Comparison of ENCODE assay signal across 11 mouse cellular contexts in the genomic region with DNA sequence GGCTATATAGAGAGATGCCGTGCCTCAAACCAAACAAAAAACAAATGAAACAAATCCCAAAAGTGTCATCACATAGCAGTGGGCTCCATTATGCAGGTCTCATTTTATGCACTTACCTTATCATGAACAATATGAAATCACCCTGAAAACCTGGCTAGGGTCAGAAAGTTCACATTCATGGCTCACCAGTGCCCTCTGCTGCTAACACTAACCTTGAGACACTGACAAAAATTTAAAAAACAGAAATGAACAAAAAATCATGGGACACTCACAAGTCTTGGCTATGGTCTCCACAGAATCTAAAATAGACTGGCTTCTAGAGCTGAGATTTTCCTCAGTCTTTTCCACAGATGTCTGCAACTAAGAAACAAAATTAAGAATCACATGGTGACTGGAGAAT. TPM values are rescaled to one million over a fixed set of nuclear protein-coding genes. Genes with fewer than 3 reads are reported as not detected.
DNase-seq lines count a peak whose midpoint lies in the region; ATAC-seq and TF ChIP-seq lines count a peak whose summit lies in the region.
"Had no signal": no experiment of that assay in that cellular context is flagged by ENCODE, and none has a peak within 500 bp of the region (broad histone marks: within the 10 kb centered on the region; RNA-seq: fewer than 3 reads in every experiment).

No protein-coding gene starts in this region.

- H3K9ac ChIP-seq in forebrain, postnatal 0 days = no peak overlapping the region
- H3K9ac ChIP-seq in forebrain, embryonic 15.5 days (replicated peaks) = no peak overlapping the region
- no peak overlapping the region for H3K9ac ChIP-seq in midbrain, embryonic 14.5 days (replicated peaks; ENCODE audit: low read length)
- H3K9ac ChIP-seq: limb, embryonic 12.5 days had no signal

- no peaks in the 10 kb centered on the region for H3K9me3 ChIP-seq in forebrain, postnatal 0 days (ENCODE audit: low read length)
- no peaks in the 10 kb centered on the region for H3K9me3 ChIP-seq in forebrain, embryonic 15.5 days
- no peaks in the 10 kb centered on the region for H3K9me3 ChIP-seq in midbrain, embryonic 14.5 days (ENCODE audit: control insufficient read depth, low read length)
- no peaks in the 10 kb centered on the region for H3K9me3 ChIP-seq in midbrain, embryonic 10.5 days (replicated peaks)
- no peaks in the 10 kb centered on the region for H3K9me3 ChIP-seq in forebrain, embryonic 10.5 days
- H3K9me3 ChIP-seq: limb, embryonic 12.5 days had no signal

- peak; percentile 42 for TF ChIP-seq CTCF in forebrain, postnatal 0 days (IDR thresholded peaks at IDR 0.05; ENCODE audit: low read depth)

- no peak overlapping the region for H3K4me2 ChIP-seq in forebrain, postnatal 0 days (ENCODE audit: low read depth)
- H3K4me2 ChIP-seq in forebrain, embryonic 15.5 days (replicated peaks) = no peak overlapping the region
- no peak overlapping the region for H3K4me2 ChIP-seq in midbrain, embryonic 14.5 days (ENCODE audit: low read length)
- H3K4me2 ChIP-seq: limb, embryonic 12.5 days had no signal

- H3K27me3 ChIP-seq in forebrain, postnatal 0 days (ENCODE audit: insufficient read depth, low read length) = no peaks in the 10 kb centered on the region
- no peaks in the 10 kb centered on the region for H3K27me3 ChIP-seq in forebrain, embryonic 15.5 days
- no peaks in the 10 kb centered on the region for H3K27me3 ChIP-seq in midbrain, embryonic 14.5 days (ENCODE audit: control insufficient read depth, insufficient read depth, low read length)
- no peaks in the 10 kb centered on the region for H3K27me3 ChIP-seq in midbrain, embryonic 10.5 days (ENCODE audit: low read depth, poor library complexity, severe bottlenecking)
- no peaks in the 10 kb centered on the region for H3K27me3 ChIP-seq in forebrain, embryonic 10.5 days (ENCODE audit: poor library complexity, severe bottlenecking)
- H3K27me3 ChIP-seq: limb, embryonic 12.5 days had no signal

- WGBS in forebrain, postnatal 0 days = 77% methylated on average over 1 of the region's 1 CpGs
- WGBS in forebrain, embryonic 15.5 days = 75% methylated on average over 1 of the region's 1 CpGs
- WGBS in midbrain, embryonic 14.5 days = 88% methylated on average over 1 of the region's 1 CpGs
- WGBS in midbrain, embryonic 10.5 days = 76% methylated on average over 1 of the region's 1 CpGs
- whole genome bisulfite sequencing in forebrain, embryonic 10.5 days = 70% methylated on average over 1 of the region's 1 CpGs

- no peak overlapping the region for H3K4me3 ChIP-seq in forebrain, postnatal 0 days (ENCODE audit: low read depth, low read length)
- H3K4me3 ChIP-seq in forebrain, embryonic 15.5 days = no peak overlapping the region
- no peak overlapping the region for H3K4me3 ChIP-seq in midbrain, embryonic 14.5 days (replicated peaks; ENCODE audit: low read depth, low read length)
- no peak overlapping the region for H3K4me3 ChIP-seq in midbrain, embryonic 10.5 days
- H3K4me3 ChIP-seq in forebrain, embryonic 10.5 days = no peak overlapping the region
- H3K4me3 ChIP-seq: limb, embryonic 12.5 days had no signal

- no peaks in the 10 kb centered on the region for H3K4me1 ChIP-seq in forebrain, postnatal 0 days (ENCODE audit: insufficient read depth)
- peaks cover 9% of the 10 kb centered on the region; the same call in 1 of the 2 replicates for H3K4me1 ChIP-seq in forebrain, embryonic 15.5 days
- H3K4me1 ChIP-seq in midbrain, embryonic 14.5 days (ENCODE audit: control insufficient read depth, insufficient read depth, low read length) = no peaks in the 10 kb centered on the region
- no peaks in the 10 kb centered on the region for H3K4me1 ChIP-seq in midbrain, embryonic 10.5 days
- 0 out of 2 replicates have a peak, but pooled peaks cover 3% of the 10 kb centered on the region for H3K4me1 ChIP-seq in forebrain, embryonic 10.5 days
- H3K4me1 ChIP-seq: limb, embryonic 12.5 days had no signal

- no peaks in the 10 kb centered on the region for H3K36me3 ChIP-seq in forebrain, postnatal 0 days (ENCODE audit: insufficient read depth)
- H3K36me3 ChIP-seq in forebrain, embryonic 15.5 days = no peaks in the 10 kb centered on the region
- no peaks in the 10 kb centered on the region for H3K36me3 ChIP-seq in midbrain, embryonic 14.5 days (ENCODE audit: control insufficient read depth, insufficient read depth, low read length)
- H3K36me3 ChIP-seq in midbrain, embryonic 10.5 days = no peaks in the 10 kb centered on the region
- H3K36me3 ChIP-seq in forebrain, embryonic 10.5 days (replicated peaks) = no peaks in the 10 kb centered on the region
- H3K36me3 ChIP-seq: limb, embryonic 12.5 days had no signal

- DNase-seq in forebrain, postnatal 0 days = peak; percentile 24
- DNase-seq in midbrain, embryonic 14.5 days = peak; percentile 38
- no peak for DNase-seq in midbrain, embryonic 10.5 days (ENCODE audit: low spot score)
- peak; percentile 53 for DNase-seq in embryo, embryonic 10.5 days (ENCODE audit: low spot score)
- peak; percentile 32 for DNase-seq in thymus, postnatal 0 days (ENCODE audit: low spot score)
- no peak for DNase-seq in forebrain, embryonic 10.5 days (ENCODE audit: extremely low spot score, low spot score)
- DNase-seq in urinary bladder, postnatal 4 days (ENCODE audit: low spot score in 2 of 2) = no peak

- no peak for ATAC-seq in forebrain, postnatal 0 days
- no peak for ATAC-seq in forebrain, embryonic 15.5 days (replicated peaks)
- ATAC-seq in midbrain, embryonic 14.5 days (ENCODE audit: low FRiP score, low TSS enrichment) = no peak

- H3K27ac ChIP-seq in forebrain, postnatal 0 days (ENCODE audit: low read depth, low read length) = no peak overlapping the region
- no peak overlapping the region for H3K27ac ChIP-seq in forebrain, embryonic 15.5 days (replicated peaks)
- no peak overlapping the region for H3K27ac ChIP-seq in midbrain, embryonic 14.5 days (replicated peaks; ENCODE audit: low read depth, low read length)
- no peak overlapping the region for H3K27ac ChIP-seq in midbrain, embryonic 10.5 days (replicated peaks)
- no peak overlapping the region for H3K27ac ChIP-seq in forebrain, embryonic 10.5 days
- H3K27ac ChIP-seq: limb, embryonic 12.5 days had no signal

RNA-seq across cellular contexts. Expression of gene Ccdc36, which starts 16.1 kb away (rescaled TPM):
- total RNA-seq in forebrain, postnatal 0 days (2014; rRNA removed) = 1.8 and 1.9 TPM in 2 replicates
- 1.2 and 1.8 TPM in 2 replicates for polyA plus RNA-seq in forebrain, postnatal 0 days (2015; fragmentation: Nextera tagmentation; extraction: Ambion mirVana)
- polyA plus RNA-seq in forebrain, embryonic 15.5 days (2015; fragmentation: Nextera tagmentation; extraction: Ambion mirVana) = 0.93 and 1.0 TPM in 2 replicates
- 0.98 and 1.4 TPM in 2 replicates for polyA plus RNA-seq in midbrain, embryonic 14.5 days (2014; fragmentation: Nextera tagmentation; extraction: Ambion mirVana)
- 0.81 and 1.1 TPM in 2 replicates for polyA plus RNA-seq in midbrain, embryonic 10.5 days (2016; fragmentation: Nextera tagmentation; extraction: Ambion mirVana)
- polyA plus RNA-seq in thymus, postnatal 0 days (2015; fragmentation: Nextera tagmentation; extraction: Ambion mirVana) = 0.15 and 0.20 TPM in 2 replicates
- polyA plus RNA-seq in forebrain, embryonic 10.5 days (2016; fragmentation: Nextera tagmentation; extraction: Ambion mirVana) = 0.57 and 0.97 TPM in 2 replicates
- total RNA-seq: neutrophil, adult 5-6 weeks had no signal

RNA-seq across cellular contexts. Expression of gene 1700102P08Rik, which starts 19.6 kb away (rescaled TPM):
- 2.8 and 4.2 TPM in 2 replicates for total RNA-seq in forebrain, postnatal 0 days (2014; rRNA removed)
- 0.87 and 1.2 TPM in 2 replicates for polyA plus RNA-seq in forebrain, postnatal 0 days (2015; fragmentation: Nextera tagmentation; extraction: Ambion mirVana)
- 1.6 and 2.4 TPM in 2 replicates for polyA plus RNA-seq in forebrain, embryonic 15.5 days (2015; fragmentation: Nextera tagmentation; extraction: Ambion mirVana)
- polyA plus RNA-seq in midbrain, embryonic 14.5 days (2014; fragmentation: Nextera tagmentation; extraction: Ambion mirVana) = 1.6 and 2.7 TPM in 2 replicates
- 1.1 and 1.2 TPM in 2 replicates for polyA plus RNA-seq in midbrain, embryonic 10.5 days (2016; fragmentation: Nextera tagmentation; extraction: Ambion mirVana)
- 0.57 and 0.99 TPM in 2 replicates for polyA plus RNA-seq in thymus, postnatal 0 days (2015; fragmentation: Nextera tagmentation; extraction: Ambion mirVana)
- polyA plus RNA-seq in forebrain, embryonic 10.5 days (2016; fragmentation: Nextera tagmentation; extraction: Ambion mirVana) = 0.60 and 0.65 TPM in 2 replicates

RNA-seq across cellular contexts. Expression of gene BC048562, which starts 24.1 kb away (rescaled TPM):
- not detected in 2 replicates for total RNA-seq in forebrain, postnatal 0 days (2014; rRNA removed)
- not detected in 2 replicates for polyA plus RNA-seq in forebrain, postnatal 0 days (2015; fragmentation: Nextera tagmentation; extraction: Ambion mirVana)
- not detected in 2 replicates for polyA plus RNA-seq in forebrain, embryonic 15.5 days (2015; fragmentation: Nextera tagmentation; extraction: Ambion mirVana)
- not detected in 2 replicates for polyA plus RNA-seq in midbrain, embryonic 14.5 days (2014; fragmentation: Nextera tagmentation; extraction: Ambion mirVana)
- not detected in 2 replicates for polyA plus RNA-seq in midbrain, embryonic 10.5 days (2016; fragmentation: Nextera tagmentation; extraction: Ambion mirVana)
- not detected in 2 replicates for polyA plus RNA-seq in thymus, postnatal 0 days (2015; fragmentation: Nextera tagmentation; extraction: Ambion mirVana)
- polyA plus RNA-seq in forebrain, embryonic 10.5 days (2016; fragmentation: Nextera tagmentation; extraction: Ambion mirVana) = not detected in 2 replicates
- total RNA-seq: neutrophil, adult 5-6 weeks had no signal
- polyA plus RNA-seq: frontal cortex, adult 2 months; limb, embryonic 12.5 days had no signal

RNA-seq across cellular contexts. Expression of gene Ccdc71, which starts 48.1 kb away (rescaled TPM):
- 37.2 and 38.7 TPM in 2 replicates for total RNA-seq in forebrain, postnatal 0 days (2014; rRNA removed)
- polyA plus RNA-seq in forebrain, postnatal 0 days (2015; fragmentation: Nextera tagmentation; extraction: Ambion mirVana) = 51.6 and 55.8 TPM in 2 replicates
- 60.9 and 61.6 TPM in 2 replicates for polyA plus RNA-seq in forebrain, embryonic 15.5 days (2015; fragmentation: Nextera tagmentation; extraction: Ambion mirVana)
- 48.8 and 58.2 TPM in 2 replicates for polyA plus RNA-seq in midbrain, embryonic 14.5 days (2014; fragmentation: Nextera tagmentation; extraction: Ambion mirVana)
- 58.2 and 59.4 TPM in 2 replicates for polyA plus RNA-seq in midbrain, embryonic 10.5 days (2016; fragmentation: Nextera tagmentation; extraction: Ambion mirVana)
- polyA plus RNA-seq in thymus, postnatal 0 days (2015; fragmentation: Nextera tagmentation; extraction: Ambion mirVana) = 51.0 and 54.2 TPM in 2 replicates
- polyA plus RNA-seq in forebrain, embryonic 10.5 days (2016; fragmentation: Nextera tagmentation; extraction: Ambion mirVana) = 53.6 and 54.1 TPM in 2 replicates

RNA-seq across cellular contexts. Expression of gene Klhdc8b, which starts 49.2 kb away (rescaled TPM):
- total RNA-seq in forebrain, postnatal 0 days (2014; rRNA removed) = 68.7 and 95.6 TPM in 2 replicates
- polyA plus RNA-seq in forebrain, postnatal 0 days (2015; fragmentation: Nextera tagmentation; extraction: Ambion mirVana) = 45.5 and 56.5 TPM in 2 replicates
- polyA plus RNA-seq in forebrain, embryonic 15.5 days (2015; fragmentation: Nextera tagmentation; extraction: Ambion mirVana) = 55.7 and 62.2 TPM in 2 replicates
- 59.3 and 61.2 TPM in 2 replicates for polyA plus RNA-seq in midbrain, embryonic 14.5 days (2014; fragmentation: Nextera tagmentation; extraction: Ambion mirVana)
- 43.1 and 52.1 TPM in 2 replicates for polyA plus RNA-seq in midbrain, embryonic 10.5 days (2016; fragmentation: Nextera tagmentation; extraction: Ambion mirVana)
- 9.5 and 11.2 TPM in 2 replicates for polyA plus RNA-seq in thymus, postnatal 0 days (2015; fragmentation: Nextera tagmentation; extraction: Ambion mirVana)
- polyA plus RNA-seq in forebrain, embryonic 10.5 days (2016; fragmentation: Nextera tagmentation; extraction: Ambion mirVana) = 33.1 and 40.3 TPM in 2 replicates

Comparison
In these comparisons a context has a peak if more than half of its experiments do, and no peak if none do; other contexts are left out.
1. DNase-seq: peak in forebrain, postnatal 0 days (single experiment), midbrain, embryonic 14.5 days (single experiment), embryo, embryonic 10.5 days (single experiment) and thymus, postnatal 0 days (single experiment); none in midbrain, embryonic 10.5 days (single experiment), forebrain, embryonic 10.5 days (single experiment) and urinary bladder, postnatal 4 days (0 of 2).